Mouse (Mus musculus) lung, postnatal 10 days (tissue): ENCODE results near the gene Gnb1.

Experiments used
- DNase-seq: peaks from one replicate; pipeline ENCODE4 v3.0.0; 2021

The Gnb1 gene

DNA sequence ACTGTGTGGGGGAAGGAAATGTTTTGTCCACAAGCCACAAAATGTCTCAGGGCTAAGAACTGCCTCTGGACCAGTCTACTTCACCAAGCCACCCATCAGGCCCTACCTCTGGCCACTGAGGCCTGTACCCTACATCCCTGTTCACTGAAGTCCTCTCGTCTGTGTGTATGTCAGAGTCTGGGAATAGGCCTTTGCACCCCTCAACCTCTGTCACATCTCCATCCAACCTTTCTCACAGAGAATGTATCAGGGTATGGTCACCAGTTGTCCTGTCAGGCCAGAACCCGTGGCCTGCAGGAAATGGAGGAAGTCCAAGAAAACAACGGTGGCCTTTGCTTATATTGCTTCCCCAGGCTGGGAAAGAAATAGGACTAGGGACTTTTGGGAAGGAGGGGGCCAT lies 5.6 kb upstream of the Gnb1 start:
- DNase-seq: no peak

DNA sequence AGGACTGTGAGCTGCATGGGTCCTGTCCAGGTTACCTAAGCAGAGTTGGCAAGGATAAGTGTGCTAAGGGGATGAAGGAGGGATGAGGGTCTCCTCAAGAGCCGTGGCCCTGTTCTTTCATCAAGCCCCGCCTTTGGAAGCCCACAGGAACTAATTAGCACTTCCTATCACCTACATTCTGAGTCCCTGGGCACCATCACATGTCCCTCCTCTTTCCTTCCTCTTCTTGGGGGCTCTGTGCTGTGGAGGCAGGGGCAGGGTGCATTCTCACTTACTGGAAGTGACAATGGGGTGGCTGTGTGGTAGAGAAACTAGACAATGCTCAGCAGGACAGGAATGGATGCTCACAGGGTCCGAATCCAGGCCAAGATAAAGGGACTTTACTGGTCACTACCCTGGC lies 3.4 kb upstream of the Gnb1 start:
- no peak for DNase-seq

DNA sequence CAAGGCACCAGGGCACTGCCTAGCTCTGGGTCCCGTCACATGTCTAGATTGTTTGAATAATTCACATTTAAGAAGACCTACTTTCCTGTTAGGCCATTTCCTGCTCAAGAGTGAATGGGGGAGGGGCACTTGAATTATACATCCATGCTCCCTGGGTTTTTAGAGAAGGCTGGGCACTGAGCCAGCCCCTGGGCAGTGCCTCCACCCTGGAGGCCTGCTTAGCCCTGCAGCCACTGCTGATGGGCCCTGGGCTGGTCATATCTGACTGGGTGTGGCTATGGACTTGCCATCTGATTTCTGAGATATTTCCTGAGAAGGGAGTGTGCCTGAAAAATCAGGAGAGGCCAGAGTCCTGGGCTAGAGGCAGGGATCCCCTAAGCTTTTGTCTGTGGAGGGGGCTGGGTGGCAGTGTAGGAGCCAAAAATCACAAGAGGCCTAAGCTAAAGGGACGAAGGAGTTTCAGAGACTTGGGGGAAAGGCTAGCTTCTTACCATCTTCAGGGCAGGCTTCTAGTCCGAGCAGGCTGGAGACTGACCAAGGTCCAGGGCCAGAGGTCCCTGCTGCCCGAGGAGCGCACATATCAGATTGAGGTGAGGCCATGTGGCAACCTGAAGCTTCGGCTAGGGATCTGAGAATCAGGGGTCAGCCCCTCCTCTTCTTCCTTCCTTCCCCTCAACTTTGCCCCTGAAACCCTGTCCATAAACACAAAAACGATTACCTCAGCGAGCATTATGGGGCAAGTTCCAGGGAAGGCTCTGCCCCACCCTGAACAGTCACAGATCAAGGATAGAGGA lies 2.7 kb upstream of the Gnb1 start:
- peak; percentile 94 for DNase-seq

DNA sequence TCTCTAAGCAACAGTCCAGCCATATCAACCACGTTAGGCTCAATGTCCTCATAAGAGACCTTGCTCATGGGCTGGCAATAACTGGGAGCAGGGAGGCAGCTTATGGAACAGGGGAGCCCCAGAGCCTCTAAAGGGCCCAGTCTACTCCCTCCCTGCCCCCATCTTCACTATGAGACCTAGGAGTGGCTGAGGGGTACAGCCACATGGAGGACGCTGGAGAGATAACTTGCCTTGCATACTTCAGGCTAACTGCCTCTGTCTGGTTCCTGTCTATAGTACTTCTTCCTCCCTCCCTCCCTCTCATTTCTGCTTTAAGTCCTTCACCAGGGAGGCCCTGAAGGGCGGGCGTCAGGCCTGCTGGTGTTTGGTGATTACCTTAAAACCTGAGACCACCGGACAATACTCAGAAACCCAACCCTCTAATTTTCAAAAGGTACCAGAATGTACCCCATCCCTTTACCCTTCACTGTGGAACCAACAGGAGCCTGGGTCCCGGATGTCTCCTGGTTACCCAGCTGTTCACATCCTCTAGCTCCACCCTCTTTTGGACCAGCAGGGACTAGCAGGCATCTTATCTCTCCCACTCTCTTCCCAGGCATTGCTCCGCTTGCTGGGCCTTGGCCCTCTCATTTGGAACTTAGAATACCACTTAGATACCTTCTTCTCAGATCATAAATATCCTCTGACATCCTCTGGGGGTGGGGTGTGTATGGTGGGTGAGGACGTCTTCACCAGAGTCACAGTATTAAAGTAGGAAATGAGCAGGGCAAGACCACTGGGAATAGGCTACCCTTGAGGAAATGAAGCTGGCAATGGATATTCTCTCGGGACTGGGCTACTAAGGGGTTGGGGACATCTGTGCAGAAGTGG lies 1.8 kb upstream of the Gnb1 start:
- DNase-seq: no peak

DNA sequence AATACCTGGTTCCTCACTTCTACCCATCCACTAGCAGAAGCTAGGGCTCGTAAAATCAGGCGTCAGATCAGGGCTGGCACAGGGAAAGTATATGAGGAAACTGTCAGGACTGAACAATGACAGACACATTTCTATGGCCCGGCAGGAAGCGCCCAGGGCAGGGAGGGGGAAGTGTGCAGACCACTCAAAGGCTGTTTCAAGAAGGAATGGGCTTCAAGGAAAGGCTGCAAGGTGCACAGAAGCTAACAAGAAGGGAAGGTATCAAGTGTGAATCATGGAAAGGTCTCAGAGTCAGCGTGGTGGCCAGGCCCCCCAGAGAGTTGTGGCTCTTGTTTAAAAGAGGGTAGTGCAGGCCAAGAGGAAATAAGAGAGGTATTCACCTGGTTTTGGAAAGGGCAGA lies 705 bp upstream of the Gnb1 start:
- DNase-seq: peak; percentile 57

DNA sequence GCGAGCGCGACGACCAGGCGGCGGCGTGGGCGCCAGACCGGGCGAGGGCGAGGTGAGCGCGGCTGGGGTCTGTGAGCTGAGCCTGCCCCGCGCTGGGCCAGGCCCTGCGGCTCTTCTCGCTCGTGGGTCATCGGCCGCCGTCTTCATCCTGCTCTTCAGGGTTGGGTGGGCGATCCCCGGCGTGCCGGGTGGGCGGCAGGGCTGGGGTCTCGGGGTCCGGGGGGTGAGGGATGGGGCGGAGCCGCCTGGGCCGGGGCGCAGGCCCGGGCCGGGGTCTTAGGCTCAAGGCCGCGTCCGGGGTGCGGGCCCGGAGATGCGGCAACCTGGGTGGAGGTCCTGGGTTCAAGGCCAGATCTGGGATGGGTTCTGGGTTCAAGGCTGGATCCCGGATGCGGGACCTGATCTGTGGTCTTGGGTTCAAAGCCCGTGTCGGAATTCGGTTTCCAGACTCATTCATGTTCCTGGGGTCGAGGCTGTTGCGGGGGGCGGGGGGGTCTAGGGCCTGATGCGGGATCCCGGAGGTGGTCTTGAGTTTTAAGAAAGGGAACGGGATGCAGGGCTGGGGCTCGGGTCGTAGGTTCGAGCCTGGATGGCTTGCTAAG lies 469 bp downstream of the Gnb1 start:
- peak; percentile 31 for DNase-seq

DNA sequence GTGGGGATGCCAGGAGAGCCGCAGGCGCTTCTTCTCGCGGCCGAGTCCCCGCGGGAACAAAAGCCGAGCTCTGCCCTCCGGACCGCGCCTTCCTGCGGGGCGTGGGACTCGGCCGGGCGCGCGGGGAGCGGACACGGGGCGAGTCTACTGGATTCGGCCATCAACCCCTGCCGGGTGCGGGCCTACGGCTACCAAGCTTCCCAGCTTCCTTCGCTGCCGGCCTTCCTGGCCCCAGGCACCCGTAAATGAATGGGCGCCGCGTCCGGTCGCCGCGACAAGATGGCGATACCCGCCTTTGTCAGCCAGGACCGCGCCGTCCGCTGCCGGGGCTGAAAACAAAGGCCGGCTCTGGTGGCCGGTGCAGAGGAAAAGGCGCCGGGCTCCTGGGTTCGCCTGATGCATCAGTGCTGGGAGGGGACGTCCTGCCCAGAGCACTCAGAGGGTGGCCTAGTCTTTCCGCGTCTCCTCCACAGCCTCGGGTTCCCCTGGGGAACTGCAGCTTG lies 1.0 kb downstream of the Gnb1 start:
- peak; percentile 60 for DNase-seq

DNA sequence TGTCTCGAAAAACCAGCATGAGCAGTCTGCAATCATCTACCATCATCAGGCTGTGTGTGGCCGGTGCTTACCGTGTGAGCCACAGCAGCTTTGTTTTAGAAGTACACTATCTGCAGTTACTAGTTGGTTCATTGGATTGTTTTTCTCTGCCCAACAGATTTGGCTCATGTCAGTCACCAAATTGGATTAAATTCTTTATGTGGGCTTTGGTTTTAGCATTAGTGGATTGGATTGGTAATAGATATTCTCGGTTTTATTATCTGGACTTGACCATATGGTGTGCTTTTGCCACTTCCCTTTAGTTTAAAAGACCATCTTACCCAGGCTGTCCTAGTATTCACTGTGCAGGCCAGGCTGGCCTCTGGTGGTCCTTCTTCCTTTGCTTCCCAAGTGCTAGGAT lies 3.7 kb downstream of the Gnb1 start:
- no peak for DNase-seq

DNA sequence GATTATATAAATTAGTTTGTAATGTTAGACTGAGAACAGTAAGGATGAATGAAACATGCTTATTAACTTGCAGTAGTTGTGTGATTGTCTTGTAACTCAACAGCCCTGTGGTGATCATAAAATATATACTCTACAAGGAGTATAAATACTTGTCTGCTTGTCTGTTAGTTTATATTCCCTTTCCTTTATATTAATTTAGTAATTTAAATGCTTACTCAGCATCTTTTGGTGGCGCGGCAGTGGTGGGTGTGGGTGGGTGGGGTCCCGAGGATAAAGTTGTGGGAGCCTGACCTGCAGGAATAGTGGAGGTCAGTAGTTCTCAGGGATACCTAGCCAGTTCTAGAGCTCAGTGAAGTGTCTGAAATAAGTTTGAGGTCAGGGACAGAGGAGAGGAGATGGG lies 6.8 kb downstream of the Gnb1 start:
- no peak for DNase-seq

DNA sequence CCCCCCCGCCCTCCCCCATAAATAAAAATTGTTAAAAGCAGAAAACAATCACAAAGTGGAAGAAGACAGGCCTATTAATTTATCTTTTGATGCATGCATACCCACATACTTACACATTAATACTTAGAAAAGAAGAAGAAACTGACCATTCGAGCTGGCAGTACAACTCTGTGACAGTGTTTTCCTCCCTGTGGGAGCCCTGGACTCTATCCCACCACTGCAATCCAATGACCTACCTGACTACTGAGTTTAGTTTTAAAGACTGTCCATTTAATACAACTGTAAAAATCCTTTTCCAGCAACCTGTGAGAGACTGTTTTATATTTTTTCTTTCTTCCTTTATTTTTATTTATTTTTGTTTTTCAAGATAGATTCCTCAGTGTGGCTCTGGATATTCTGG lies 10.0 kb downstream of the Gnb1 start:
- DNase-seq: no peak

DNA sequence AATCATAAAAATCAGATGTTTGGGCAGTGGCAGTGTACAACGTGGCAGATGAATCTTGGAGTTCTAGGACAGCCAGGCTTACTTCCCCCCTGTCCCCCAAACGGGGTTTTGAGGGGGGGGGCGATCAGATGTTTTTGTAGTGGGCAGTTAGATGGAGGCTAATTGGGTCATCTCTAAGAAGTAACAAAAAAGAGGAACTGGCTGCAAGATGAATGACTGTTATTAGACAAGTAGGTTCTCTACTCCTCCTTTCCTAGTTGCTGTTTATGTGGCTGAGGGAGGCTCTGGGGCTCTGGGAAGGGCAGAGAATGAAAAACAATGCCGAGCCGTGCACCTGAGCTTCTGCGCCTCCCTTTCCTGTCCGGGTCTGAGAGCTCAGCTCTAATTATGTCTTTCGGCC lies 13.9 kb downstream of the Gnb1 start:
- DNase-seq: no peak

DNA sequence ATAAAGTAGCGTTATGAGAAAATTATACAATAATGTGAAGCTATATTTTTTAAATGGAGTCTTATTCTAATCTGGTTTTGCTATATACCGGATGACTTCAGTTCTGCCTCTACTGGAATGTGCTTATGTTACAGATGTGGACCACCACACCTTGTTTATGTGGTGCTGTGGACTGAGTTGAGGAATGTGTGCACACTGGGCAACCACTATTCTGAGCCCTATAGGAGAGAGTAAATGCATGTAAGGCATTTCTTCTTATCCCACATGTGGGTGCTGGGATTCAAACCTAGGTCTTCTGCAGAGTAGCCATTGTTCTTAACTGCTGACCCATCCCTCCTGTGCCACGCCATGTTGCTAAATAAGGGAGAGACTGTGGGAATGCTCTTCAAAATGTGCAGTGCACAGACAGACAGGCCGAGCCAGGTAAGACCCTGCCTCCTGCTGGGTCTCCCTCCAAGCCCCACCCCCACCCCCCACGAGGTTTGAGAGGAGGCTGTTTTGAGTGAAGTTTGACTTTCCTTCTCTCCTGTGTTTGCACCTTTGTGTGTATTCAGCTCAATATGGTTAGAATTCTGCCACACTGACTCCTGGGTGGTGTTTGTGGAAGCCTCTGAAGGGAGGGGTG lies 14.6 kb downstream of the Gnb1 start:
- no peak for DNase-seq

DNA sequence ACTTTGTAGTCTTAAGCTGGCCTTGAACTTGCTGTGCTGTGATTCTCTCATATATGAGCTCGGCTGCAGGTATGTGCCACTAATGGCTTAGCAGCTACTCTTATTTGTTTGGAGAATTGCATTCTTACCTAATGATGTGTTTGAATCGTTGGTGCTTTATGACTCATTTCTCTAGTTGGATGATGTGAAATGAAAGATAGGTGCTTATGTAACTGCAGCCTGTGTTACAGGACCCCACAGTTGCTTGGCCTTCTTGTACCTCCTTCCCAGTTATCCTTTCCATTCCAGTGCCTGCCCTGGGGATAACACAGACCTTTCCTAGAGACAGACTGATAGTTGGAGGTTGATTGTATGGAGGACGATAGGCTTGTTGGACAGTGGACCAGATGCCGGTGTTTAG lies 17.5 kb downstream of the Gnb1 start:
- no peak for DNase-seq

DNA sequence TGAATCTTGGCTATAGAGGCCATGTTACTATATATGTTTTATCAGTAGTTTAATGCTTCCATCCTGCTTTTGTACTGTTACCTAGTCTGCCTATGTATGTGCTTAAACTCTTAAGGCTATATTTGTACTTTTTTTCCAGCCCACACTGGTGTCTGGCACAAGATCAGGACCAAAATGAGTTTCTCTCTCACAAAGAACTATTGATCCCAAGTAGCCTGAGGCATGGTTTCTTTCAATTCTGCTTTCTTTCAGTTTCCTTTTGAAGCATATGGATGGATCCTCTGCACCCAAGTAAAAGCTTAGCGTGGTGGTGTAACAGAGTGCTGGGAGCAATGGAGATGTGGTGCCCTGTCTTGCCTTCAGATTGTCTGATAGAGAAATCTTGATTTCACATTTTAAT lies 19.8 kb downstream of the Gnb1 start:
- no peak for DNase-seq

DNA sequence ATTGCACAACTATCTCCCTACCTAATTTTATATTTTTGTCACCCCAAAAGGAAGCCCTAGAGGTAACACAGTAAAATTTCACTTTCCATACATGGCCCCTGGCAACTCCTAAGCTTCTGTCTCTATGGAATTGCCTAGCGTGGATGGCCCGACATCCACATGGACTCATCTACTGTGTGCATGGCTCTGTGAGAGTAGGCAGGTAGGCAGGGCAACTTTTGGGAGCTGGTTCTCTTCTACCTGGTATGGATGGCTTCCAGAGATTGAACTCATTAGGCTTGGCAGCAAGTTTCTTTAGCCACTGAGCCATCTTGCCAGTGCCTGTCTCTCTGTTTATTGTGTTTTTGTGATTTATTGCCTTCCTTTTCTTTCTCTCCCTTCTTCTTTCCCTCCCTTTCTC lies 23.6 kb downstream of the Gnb1 start:
- no peak for DNase-seq

DNA sequence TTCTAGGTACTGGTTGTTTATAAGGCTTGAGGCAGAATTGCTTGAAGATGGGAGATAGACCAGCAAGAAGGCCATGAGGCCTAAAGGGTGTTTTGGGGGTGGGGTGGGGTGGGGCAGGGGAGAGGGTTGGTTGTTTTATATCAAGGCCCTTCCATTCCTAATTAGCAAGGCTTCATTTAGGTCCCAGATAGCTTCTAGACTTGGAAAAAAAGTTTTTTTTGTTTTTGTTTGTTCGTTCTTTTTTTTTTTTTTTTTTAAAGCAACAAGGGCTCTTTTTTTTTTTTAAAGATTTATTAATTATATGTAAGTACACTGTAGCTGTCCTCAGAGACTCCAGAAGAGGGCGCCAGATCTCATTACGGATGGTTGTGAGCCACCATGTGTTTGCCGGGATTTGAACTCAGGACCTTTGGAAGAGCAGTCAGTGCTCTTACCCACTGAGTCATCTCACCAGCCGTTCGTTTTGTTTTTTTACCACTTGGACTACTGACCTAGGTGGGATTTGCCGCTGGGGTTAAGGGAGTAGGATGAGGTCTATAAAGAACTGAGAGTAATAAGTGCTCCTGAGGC lies 26.9 kb downstream of the Gnb1 start:
- DNase-seq: peak; percentile 6

DNA sequence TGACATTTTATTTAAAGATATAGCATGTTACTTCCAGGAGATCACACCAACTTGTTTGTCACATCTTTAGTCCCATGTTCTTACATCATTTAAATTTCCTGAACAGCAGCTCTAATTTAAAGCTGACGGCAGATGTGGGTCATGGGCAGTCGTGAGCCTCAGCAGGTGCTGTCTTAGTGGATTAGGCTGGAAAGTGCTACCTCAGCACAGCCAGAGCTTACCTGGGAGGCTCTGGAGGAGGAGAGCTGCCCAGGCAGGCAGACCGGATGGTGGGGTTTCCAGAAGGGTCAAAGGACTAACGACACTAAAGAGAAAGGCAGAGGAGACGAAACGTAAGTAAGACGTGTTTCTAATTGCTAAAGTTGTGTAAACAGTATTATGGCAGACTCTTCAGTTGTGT lies 31.2 kb downstream of the Gnb1 start:
- no peak for DNase-seq

DNA sequence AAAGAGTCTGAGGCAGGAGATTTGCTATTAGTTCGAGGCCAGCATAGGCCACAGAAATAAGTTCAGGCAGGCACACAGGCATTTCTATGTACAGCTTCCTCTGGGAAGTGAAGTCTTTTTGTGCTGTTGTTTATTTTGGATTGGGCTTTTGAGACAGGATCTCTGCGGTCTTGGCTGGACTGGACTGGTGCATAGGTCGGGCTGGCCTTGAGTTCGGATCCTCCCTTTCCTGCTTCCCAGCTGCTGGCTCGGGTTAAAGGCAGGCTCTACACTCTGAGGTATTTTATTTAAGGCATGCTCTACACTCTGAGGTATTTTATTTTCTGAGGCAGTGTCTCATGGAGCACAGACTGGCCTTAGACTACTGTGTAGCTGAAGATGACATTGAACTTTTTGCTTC lies 34.6 kb downstream of the Gnb1 start:
- no peak for DNase-seq

DNA sequence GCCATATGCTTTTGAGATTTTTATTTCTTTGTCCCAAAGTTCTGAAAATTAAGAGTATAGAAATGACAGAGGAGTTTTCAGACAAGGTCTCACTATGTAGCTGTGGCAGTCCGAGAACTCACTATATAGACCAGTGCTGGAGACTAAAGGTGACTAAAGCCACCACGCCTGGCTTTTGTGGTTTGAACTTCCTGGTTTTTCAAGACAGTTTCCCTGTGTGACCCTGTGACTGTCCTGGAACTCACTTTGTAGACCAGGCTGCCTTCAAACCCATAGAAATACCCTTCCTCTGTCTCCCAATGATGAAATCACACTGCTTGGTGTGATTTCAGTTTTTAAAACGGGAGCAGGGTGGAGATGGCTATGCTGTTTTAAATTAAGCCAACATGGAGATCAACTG lies 38.1 kb downstream of the Gnb1 start:
- no peak for DNase-seq

DNA sequence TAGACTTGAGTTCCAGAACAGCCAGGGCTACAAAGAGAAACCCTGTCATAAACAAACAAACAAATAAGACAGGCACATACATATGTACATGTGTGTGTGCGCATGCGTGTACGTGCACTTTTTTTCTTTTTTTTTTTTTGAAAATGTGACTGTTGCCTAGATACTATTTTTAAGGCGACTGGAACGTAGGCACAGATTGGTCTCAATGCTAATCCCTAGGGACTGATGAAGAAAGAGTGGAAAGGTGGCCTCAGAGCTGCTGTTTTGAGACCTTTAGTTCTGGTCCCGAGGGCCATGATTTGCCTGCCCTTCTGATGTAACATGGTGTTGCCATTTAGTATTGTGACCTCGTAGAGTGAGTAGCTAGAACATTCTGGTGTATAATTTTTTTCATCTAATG lies 58.8 kb downstream of the Gnb1 start:
- DNase-seq: no peak

DNA sequence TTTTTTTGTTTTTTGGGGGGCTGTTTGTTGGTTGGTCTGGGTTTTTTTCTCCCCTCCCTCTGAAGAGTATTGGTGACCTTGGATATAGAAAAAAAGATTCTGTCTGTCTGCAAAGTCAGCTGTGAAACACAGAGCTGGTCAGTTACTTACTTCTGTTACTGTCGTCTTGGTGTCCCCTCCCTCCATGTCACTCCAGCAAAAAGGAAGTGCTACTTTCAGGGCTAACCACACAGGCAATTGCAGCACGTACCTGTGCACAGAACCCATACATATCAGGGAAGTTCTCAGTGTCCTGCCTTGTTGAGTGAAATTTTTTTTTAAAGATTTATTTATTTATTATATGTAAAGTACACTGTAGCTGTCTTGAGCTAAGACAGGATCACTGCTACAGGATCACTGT lies 59.3 kb downstream of the Gnb1 start:
- no peak for DNase-seq

DNA sequence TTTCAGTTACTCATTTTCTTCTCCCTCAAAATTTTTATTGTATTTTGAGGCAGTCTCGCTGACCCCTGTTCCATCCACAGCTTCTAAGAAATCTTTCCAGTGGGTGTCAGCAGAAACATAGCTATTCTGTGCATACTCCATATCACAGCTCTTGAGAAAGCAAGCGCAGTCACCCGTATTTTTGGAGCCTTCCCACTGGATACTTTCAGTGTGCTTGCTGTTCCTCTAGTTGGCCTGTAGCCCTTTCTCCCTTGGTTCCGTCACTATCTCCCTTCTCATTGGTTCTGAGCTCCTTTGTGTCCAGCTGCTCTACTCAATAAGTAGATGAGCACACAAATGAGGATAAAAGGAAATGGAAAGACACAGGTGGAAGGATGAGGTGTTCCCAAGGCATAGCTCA lies 59.9 kb downstream of the Gnb1 start:
- DNase-seq: no peak

DNA sequence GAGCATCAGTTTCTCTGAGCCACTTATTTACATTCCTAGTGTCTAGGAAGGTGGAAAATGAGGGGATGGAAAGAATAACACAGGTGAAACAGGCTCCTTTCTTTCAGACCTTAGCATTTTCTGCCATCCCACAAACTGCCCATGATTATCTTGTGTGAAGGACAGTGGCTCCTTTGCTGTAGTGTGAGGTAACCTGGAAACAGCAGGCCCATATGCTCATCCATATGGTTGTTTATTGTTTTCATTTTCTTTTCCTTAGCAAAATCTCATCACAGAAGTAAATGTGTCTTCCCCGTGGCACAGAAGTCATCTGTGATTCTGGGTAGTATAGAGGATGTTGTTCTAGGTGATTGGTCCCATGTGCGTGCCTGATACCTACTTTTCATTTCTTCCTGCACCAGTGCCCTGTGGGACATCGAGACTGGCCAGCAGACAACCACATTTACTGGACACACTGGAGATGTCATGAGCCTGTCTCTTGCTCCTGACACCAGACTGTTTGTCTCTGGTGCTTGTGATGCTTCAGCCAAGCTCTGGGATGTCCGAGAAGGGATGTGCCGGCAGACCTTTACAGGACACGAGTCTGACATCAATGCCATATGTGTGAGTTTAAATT lies 61.9 kb downstream of the Gnb1 start:
- no peak for DNase-seq
